Mouse (Mus musculus) heart, embryonic 13.5 days (tissue): ENCODE measurements around the gene Def8. TPM values are rescaled to one million over a fixed set of nuclear protein-coding genes. Genes with fewer than 3 reads are reported as not detected.
"Not testable (repeated sequence)": the region's sequence is repeated elsewhere in the genome, so short reads cannot be mapped to it uniquely, and the experiment has no call there.

Source experiments
- ATAC-seq: fragments of 200-750 bp; cut with Nextera tagmentation; 2 replicates; pipeline ENCODE4 v1.8.0; 2017; ENCODE audit warnings: moderate TSS enrichment; ENCODE audit not compliant: insufficient number of reproducible peaks, low FRiP score, low TSS enrichment; ENCODE audit errors: extremely low read depth
- H3K27ac ChIP-seq: fragments of 300-500 bp; sonication (generic); replicated peaks from 2 replicates; pipeline ENCODE4 v1.5.1; 2015; ENCODE audit warnings: moderate library complexity, mild to moderate bottlenecking, inconsistent platforms
- H3K27me3 ChIP-seq: fragments of 300-500 bp; sonication (generic); replicated peaks from 2 replicates; pipeline ENCODE4 v1.6.1; 2015; ENCODE audit warnings: mild to moderate bottlenecking, inconsistent platforms
- H3K36me3 ChIP-seq: fragments of 300-500 bp; sonication (generic); 2 replicates; pipeline ENCODE4 v1.6.1; 2015; ENCODE audit warnings: mild to moderate bottlenecking, inconsistent platforms
- H3K4me1 ChIP-seq: fragments of 300-500 bp; sonication (generic); 2 replicates; pipeline ENCODE4 v1.6.1; 2015; ENCODE audit warnings: inconsistent platforms
- H3K4me2 ChIP-seq: fragments of 300-500 bp; sonication (generic); 2 replicates; pipeline ENCODE4 v1.6.1; 2015; ENCODE audit warnings: inconsistent platforms, mild to moderate bottlenecking, moderate library complexity
- H3K4me3 ChIP-seq: fragments of 300-500 bp; sonication (generic); 2 replicates; pipeline ENCODE4 v1.5.1; 2015; ENCODE audit warnings: moderate library complexity, mild to moderate bottlenecking, inconsistent platforms
- H3K9ac ChIP-seq: fragments of 300-500 bp; sonication (generic); 2 replicates; pipeline ENCODE4 v1.6.1; 2015; ENCODE audit warnings: inconsistent platforms, mild to moderate bottlenecking, moderate library complexity
- H3K9me3 ChIP-seq: fragments of 300-500 bp; sonication (generic); 2 replicates; pipeline ENCODE4 v1.6.1; 2016; ENCODE audit warnings: inconsistent platforms
- WGBS: fragments of 180-500 bp; shearing (Covaris S2); methylation state at CpG from one replicate; pipeline ENCODE4 v1.1.7; 2015; ENCODE audit warnings: mixed read lengths; 5-methylcytosine and 5-hydroxymethylcytosine counted together
- polyA plus RNA-seq: library from polyadenylated mRNA; unstranded; fragments of >200 nt; fragmentation: Nextera tagmentation; extraction: Ambion mirVana; gene quantifications from 2 replicates; pipeline ENCODE4 v1.2.1, GENCODE M21; 2015

The Def8 gene
- polyA plus RNA-seq, 1 experiment from 2014 or later: 30.4 TPM

DNA sequence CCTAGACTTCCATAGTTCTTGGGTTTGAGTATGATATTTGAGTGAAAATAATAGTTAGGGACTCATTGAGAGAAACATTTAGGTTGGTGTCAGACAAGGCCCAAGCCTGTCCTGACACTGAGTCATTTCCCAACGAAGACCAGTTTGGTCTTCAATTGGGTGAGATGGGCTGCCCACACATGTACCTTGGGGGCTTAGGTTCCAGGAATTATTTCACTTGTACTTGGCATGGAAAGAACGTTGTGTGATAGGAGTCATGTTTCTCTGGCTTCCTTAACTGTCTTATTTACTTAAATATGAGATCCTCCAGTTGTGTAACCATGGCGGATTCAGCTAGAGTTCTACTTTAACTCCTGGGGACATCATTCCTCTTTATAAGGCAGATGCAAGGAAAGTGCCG is 40.3 kb downstream of the Def8 start:
- H3K27ac ChIP-seq: no peak overlapping the region
- WGBS: 88% methylated on average over 4 of the region's 4 CpGs
- H3K4me2 ChIP-seq: no peak overlapping the region
- H3K9me3 ChIP-seq: no peaks in the 10 kb centered on the region
- H3K4me1 ChIP-seq: no peaks in the 10 kb centered on the region
- H3K4me3 ChIP-seq: no peak overlapping the region
- H3K27me3 ChIP-seq: no peaks in the 10 kb centered on the region
- peaks cover 51% of the 10 kb centered on the region for H3K36me3 ChIP-seq
- no peak overlapping the region for H3K9ac ChIP-seq
- ATAC-seq: no peak

GRCm38 (mm10) chr8:123467476-123467875 is 44.1 kb downstream of the Def8 start:
- Histone ChIP-seq H3K4me1 (no peaks in the 10 kb centered on the region), H3K4me3 (no peak overlapping the region), H3K27ac (no peak overlapping the region), H3K9me3 (no peaks in the 10 kb centered on the region), H3K36me3 (peaks cover 13% of the 10 kb centered on the region), H3K4me2 (no peak overlapping the region), H3K27me3 (peaks cover 13% of the 10 kb centered on the region), H3K9ac (no peak overlapping the region)
- WGBS: 69% methylated on average over 3 of the region's 3 CpGs
- no peak for ATAC-seq

DNA sequence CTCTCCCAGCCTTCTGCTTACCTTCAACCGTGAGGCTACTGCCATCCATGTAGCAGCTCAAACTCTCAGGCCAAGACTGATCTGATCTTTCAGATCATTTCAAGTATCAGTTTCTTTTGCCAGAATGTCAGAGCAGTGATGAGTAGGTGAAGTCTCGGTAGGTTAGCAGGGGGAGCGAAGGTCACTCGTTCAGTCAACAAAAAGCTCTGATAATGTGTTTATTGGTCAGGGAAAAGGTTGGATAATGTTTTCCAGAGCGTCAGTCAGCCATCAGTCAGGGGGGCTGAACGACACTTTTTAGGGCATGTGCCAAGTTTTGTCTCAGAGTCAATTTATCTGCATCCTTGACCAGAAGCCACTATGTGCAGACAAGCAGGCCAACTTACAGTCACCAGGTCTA is 49.7 kb downstream of the Def8 start:
- ATAC-seq, H3K4me1 ChIP-seq, H3K36me3 ChIP-seq, H3K27ac ChIP-seq, H3K9me3 ChIP-seq, H3K9ac ChIP-seq, H3K4me3 ChIP-seq, H3K4me2 ChIP-seq: not testable (repeated sequence)
- WGBS: 66% methylated on average over 6 of the region's 6 CpGs
- H3K27me3 ChIP-seq: peaks cover 13% of the 10 kb centered on the region

- 55% methylated on average over 5 of the region's 5 CpGs for WGBS
- not testable (repeated sequence) for H3K27ac ChIP-seq
Measured at GRCm38 (mm10) chr8:123474549-123474948, 51.2 kb downstream of the Def8 start.

GRCm38 (mm10) chr8:123476911-123477736 is 53.8 kb downstream of the Def8 start:
- H3K27ac ChIP-seq: peak overlapping the region; percentile 95
- H3K27me3 ChIP-seq: no peaks in the 10 kb centered on the region
- H3K4me3 ChIP-seq: peak overlapping the region; percentile 79
- no peak for ATAC-seq
- H3K36me3 ChIP-seq: peaks cover 21% of the 10 kb centered on the region
- H3K4me2 ChIP-seq: peak overlapping the region; percentile 84
- WGBS: 7% methylated on average over 34 of the region's 34 CpGs
- peaks cover 18% of the 10 kb centered on the region for H3K4me1 ChIP-seq
- no peaks in the 10 kb centered on the region for H3K9me3 ChIP-seq
- peak overlapping the region; percentile 85 for H3K9ac ChIP-seq

More at GRCm38 (mm10) chr8:123474549-123474948, 51.2 kb downstream of the Def8 start:
- not testable (repeated sequence) for ATAC-seq, H3K36me3 ChIP-seq, H3K4me3 ChIP-seq, H3K9me3 ChIP-seq, H3K4me2 ChIP-seq
- H3K4me1 ChIP-seq: peaks cover 18% of the 10 kb centered on the region
- peaks cover 13% of the 10 kb centered on the region for H3K27me3 ChIP-seq
- 0 out of 2 replicates have a peak overlapping the region, but pooled peaks have one; percentile 33 for H3K9ac ChIP-seq

DNA sequence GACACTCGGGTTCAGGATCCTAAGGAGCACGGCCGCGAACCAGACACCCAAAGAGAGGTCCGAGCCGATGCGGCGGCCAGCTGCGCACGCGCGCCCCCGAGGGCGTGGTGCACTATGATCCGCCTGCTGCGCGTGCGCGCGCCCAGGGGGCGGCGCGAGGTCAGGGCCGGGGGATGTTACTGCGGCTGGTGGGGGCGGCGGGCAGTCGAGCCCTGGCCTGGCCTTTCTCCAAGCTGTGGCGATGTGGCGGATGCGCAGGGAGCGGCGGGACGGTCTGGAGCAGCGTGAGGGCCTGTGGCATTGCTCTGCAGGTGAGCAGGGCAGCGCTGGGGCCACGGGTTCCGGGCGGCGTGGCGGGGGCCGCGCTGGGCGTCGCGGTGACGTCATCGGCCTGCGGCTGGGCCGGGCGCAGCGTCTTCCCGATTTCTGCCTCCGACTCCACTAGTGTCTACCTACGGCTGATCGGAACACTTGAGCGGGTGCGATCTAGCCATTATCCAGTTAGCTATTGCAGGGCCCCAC is 54.5 kb downstream of the Def8 start, which contains the start of gene Afg3l1:
Afg3l1 (plus strand) TSS at position 167 of the 522 bp plus-strand sequence.
- Histone ChIP-seq H3K27ac (peak within 1 kb of the TSS; percentile 95), H3K27me3 (no peaks in the 10 kb centered on the region), H3K4me3 (peak within 1 kb of the TSS; percentile 79), H3K9ac (peak within 1 kb of the TSS; percentile 85), H3K4me1 (peaks cover 18% of the 10 kb centered on the region), H3K4me2 (peak within 1 kb of the TSS; percentile 84), H3K36me3 (peaks cover 27% of the 10 kb centered on the region), H3K9me3 (no peaks in the 10 kb centered on the region)
- peak; percentile 86 for ATAC-seq
- WGBS: under 1% methylated on average over 58 of the region's 58 CpGs

DNA sequence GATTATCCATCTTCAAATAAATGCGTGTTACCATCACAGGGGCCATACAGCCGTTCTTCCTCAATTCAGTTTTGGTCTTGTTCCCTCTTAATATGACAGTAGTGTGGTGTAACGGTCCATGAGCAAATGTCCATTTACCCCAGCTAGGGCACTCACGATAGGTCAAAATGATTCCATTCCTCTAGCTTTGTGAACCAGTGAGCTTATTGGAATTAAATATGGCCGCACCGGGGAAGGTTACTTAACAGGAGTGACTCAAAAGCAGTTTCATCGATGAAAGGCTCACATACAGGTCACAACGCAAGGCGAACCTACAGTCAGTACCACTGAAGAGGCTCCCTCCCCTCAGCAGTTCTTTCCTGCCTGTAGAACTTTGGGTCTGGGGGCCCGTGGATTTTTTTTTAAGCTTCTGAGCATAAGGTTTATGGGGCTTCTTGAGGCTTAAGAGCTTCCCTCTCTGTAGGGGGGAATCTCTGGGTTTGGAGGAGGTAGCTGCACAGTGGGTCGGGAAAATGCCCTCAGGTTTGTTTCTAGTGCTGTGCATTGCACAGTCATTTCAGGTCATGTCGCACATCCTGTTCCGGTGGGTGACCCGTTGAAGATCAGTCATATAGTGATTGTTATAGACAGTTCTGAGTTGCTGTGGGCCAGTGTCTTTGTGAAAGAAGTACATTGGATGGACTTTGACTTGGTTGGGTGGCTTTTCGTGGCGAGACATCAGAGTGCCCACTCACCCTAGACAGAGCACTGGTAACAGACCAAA is 55.3 kb downstream of the Def8 start:
- H3K9me3 ChIP-seq: no peaks in the 10 kb centered on the region
- H3K27ac ChIP-seq: peak overlapping the region; percentile 95
- H3K4me1 ChIP-seq: peaks cover 18% of the 10 kb centered on the region
- no peak for ATAC-seq
- H3K4me2 ChIP-seq: peak overlapping the region; percentile 84
- H3K4me3 ChIP-seq: peak overlapping the region; percentile 79
- no peaks in the 10 kb centered on the region for H3K27me3 ChIP-seq
- H3K9ac ChIP-seq: peak overlapping the region; percentile 85
- peaks cover 34% of the 10 kb centered on the region for H3K36me3 ChIP-seq
- WGBS: 34% methylated on average over 16 of the region's 16 CpGs

GRCm38 (mm10) chr8:123482627-123483026 is 59.3 kb downstream of the Def8 start:
- peaks cover 72% of the 10 kb centered on the region for H3K36me3 ChIP-seq
- 83% methylated on average over 7 of the region's 7 CpGs for WGBS
- H3K4me3 ChIP-seq: no peak overlapping the region
- H3K9me3 ChIP-seq: no peaks in the 10 kb centered on the region
- no peak overlapping the region for H3K9ac ChIP-seq
- peaks cover 12% of the 10 kb centered on the region for H3K4me1 ChIP-seq
- ATAC-seq: no peak
- H3K4me2 ChIP-seq: no peak overlapping the region
- H3K27ac ChIP-seq: no peak overlapping the region
- H3K27me3 ChIP-seq: no peaks in the 10 kb centered on the region

GRCm38 (mm10) chr8:123491280-123492075 is 68.2 kb downstream of the Def8 start:
- Histone ChIP-seq H3K9me3 (no peaks in the 10 kb centered on the region), H3K4me2 (no peak overlapping the region), H3K27me3 (no peaks in the 10 kb centered on the region), H3K9ac (no peak overlapping the region), H3K4me3 (no peak overlapping the region), H3K36me3 (peaks cover 98% of the 10 kb centered on the region), H3K4me1 (no peaks in the 10 kb centered on the region), H3K27ac (no peak overlapping the region)
- no peak for ATAC-seq
- 89% methylated on average over 15 of the region's 15 CpGs for WGBS

DNA sequence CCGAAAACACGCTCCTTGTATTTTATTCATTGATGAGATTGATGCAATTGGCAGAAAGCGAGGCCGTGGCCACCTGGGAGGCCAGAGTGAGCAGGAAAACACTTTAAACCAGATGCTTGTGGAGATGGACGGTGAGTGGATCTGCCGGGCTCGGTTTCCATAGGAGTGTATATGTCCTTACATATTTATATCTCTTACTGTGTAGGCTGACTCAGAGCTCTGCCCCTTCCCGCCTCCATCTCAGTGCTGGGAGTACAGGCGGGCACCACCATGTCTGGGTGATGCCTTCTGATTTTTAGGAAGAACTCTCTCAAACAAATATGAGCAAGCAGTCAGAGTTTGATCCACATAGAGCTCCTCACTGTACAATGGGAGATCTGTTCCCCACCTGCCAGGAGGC is 69.6 kb downstream of the Def8 start:
- 93% methylated on average over 9 of the region's 9 CpGs for WGBS
- no peaks in the 10 kb centered on the region for H3K27me3 ChIP-seq
- ATAC-seq: no peak

GRCm38 (mm10) chr8:123497699-123498098 is 74.4 kb downstream of the Def8 start:
- Histone ChIP-seq H3K27ac (no peak overlapping the region), H3K9me3 (no peaks in the 10 kb centered on the region), H3K36me3 (peaks cover 96% of the 10 kb centered on the region), H3K4me3 (no peak overlapping the region), H3K4me2 (no peak overlapping the region), H3K27me3 (no peaks in the 10 kb centered on the region), H3K4me1 (no peaks in the 10 kb centered on the region), H3K9ac (no peak overlapping the region)
- no peak for ATAC-seq
- 86% methylated on average over 4 of the region's 4 CpGs for WGBS

More for the DNA sequence above, 69.6 kb downstream of the Def8 start:
- peaks cover 98% of the 10 kb centered on the region for H3K36me3 ChIP-seq
- H3K4me1 ChIP-seq: no peaks in the 10 kb centered on the region
- no peak overlapping the region for H3K4me3 ChIP-seq
- H3K9me3 ChIP-seq: no peaks in the 10 kb centered on the region
- no peak overlapping the region for H3K27ac ChIP-seq
- no peak overlapping the region for H3K4me2 ChIP-seq
- no peak overlapping the region for H3K9ac ChIP-seq
